In the genomic region with DNA sequence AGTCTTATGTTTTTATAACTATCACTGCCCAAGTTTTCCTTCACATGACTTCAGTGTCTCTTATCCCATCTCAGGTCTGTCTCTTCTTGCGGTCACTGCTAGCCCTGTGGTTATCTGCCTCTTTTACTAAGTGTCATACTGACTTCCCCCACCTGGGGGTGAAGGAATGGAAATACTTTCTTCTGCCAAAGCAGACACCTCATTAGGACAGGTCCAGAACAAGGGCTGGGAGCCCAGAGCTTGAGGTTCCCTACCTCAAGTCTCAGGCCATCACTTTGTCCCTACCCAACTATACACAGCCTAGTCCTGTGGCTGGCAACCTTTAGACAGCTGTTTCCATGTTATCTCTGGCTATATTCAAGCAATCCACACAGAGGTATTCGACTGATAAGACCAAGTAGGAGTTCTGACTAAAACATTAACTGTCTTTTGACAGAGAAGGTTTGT, we compare ENCODE assay signal across 12 mouse cellular contexts.
DNase-seq lines count a peak whose midpoint lies in the region; ATAC-seq and TF ChIP-seq lines count a peak whose summit lies in the region.
"Had no signal": no experiment of that assay in that cellular context is flagged by ENCODE, and none has a peak within 500 bp of the region (broad histone marks: within the 10 kb centered on the region; RNA-seq: fewer than 3 reads in every experiment).

No protein-coding gene starts in this region.

- H3K9me3 ChIP-seq in liver, postnatal 0 days (ENCODE audit: low read length) = no peaks in the 10 kb centered on the region
- H3K9me3 ChIP-seq in kidney, embryonic 15.5 days (replicated peaks) = no peaks in the 10 kb centered on the region
- no peaks in the 10 kb centered on the region for H3K9me3 ChIP-seq in midbrain, embryonic 11.5 days (ENCODE audit: control insufficient read depth, low read length)
- H3K9me3 ChIP-seq: midbrain, embryonic 12.5 days; neural tube, embryonic 12.5 days had no signal

- peaks cover 48% of the 10 kb centered on the region for H3K4me1 ChIP-seq in liver, postnatal 0 days (ENCODE audit: insufficient read depth)
- H3K4me1 ChIP-seq in kidney, embryonic 15.5 days = peaks cover 43% of the 10 kb centered on the region
- peaks cover 13% of the 10 kb centered on the region for H3K4me1 ChIP-seq in midbrain, embryonic 11.5 days (ENCODE audit: control insufficient read depth, insufficient read depth, low read length)

- ATAC-seq in liver, postnatal 0 days = peak; percentile 78
- ATAC-seq in kidney, embryonic 15.5 days (replicated peaks; ENCODE audit: low FRiP score) = no peak
- no peak for ATAC-seq in midbrain, embryonic 11.5 days (ENCODE audit: low FRiP score)

- no peak overlapping the region for H3K9ac ChIP-seq in liver, postnatal 0 days (replicated peaks)
- H3K9ac ChIP-seq in kidney, embryonic 15.5 days = no peak overlapping the region
- no peak overlapping the region for H3K9ac ChIP-seq in midbrain, embryonic 11.5 days (ENCODE audit: low read length)
- H3K9ac ChIP-seq: midbrain, embryonic 12.5 days; neural tube, embryonic 12.5 days had no signal

- no peaks in the 10 kb centered on the region for H3K36me3 ChIP-seq in liver, postnatal 0 days (replicated peaks; ENCODE audit: insufficient read depth, low read length)
- H3K36me3 ChIP-seq in kidney, embryonic 15.5 days = no peaks in the 10 kb centered on the region
- H3K36me3 ChIP-seq in midbrain, embryonic 11.5 days (ENCODE audit: control insufficient read depth, insufficient read depth, low read length) = no peaks in the 10 kb centered on the region
- H3K36me3 ChIP-seq: midbrain, embryonic 12.5 days; neural tube, embryonic 12.5 days had no signal

- peak; percentile 44 to 68 for DNase-seq in spleen, postnatal 4 days (ENCODE audit: low spot score in 2 of 2)
- no peak for DNase-seq in spleen, adult 18-20 months
- DNase-seq in induced T-regulatory cell, adult 2 months (ENCODE audit: low read depth) = peak; percentile 65
- DNase-seq in liver, postnatal 0 days = no peak
- DNase-seq in adrenal gland, adult 2 months = no peak
- DNase-seq in urinary bladder, adult 18-20 months (ENCODE audit: low spot score in 2 of 2) = no peak
- no peak for DNase-seq in midbrain, embryonic 11.5 days (ENCODE audit: low spot score, missing footprints)
- DNase-seq: cerebellum, adult 11 months; kidney, postnatal 4 days had no signal

- peak; percentile 50 for TF ChIP-seq CTCF in liver, postnatal 0 days (IDR thresholded peaks at IDR 0.05; ENCODE audit: low read depth)

- TF ChIP-seq EP300 in liver, postnatal 0 days (IDR thresholded peaks at IDR 0.05; ENCODE audit: low read depth) = peak; percentile 91

- H3K4me3 ChIP-seq in liver, postnatal 0 days (ENCODE audit: low read depth, low read length) = no peak overlapping the region
- no peak overlapping the region for H3K4me3 ChIP-seq in kidney, embryonic 15.5 days (replicated peaks)
- H3K4me3 ChIP-seq in midbrain, embryonic 11.5 days (ENCODE audit: low read depth, low read length) = no peak overlapping the region
- H3K4me3 ChIP-seq: midbrain, embryonic 12.5 days; neural tube, embryonic 12.5 days had no signal

- WGBS in liver, postnatal 0 days (ENCODE audit: insufficient replicate concordance) = 51% methylated on average over 2 of the region's 2 CpGs
- 90% methylated on average over 2 of the region's 2 CpGs for WGBS in kidney, embryonic 15.5 days
- WGBS in midbrain, embryonic 11.5 days = 92% methylated on average over 2 of the region's 2 CpGs

- peak overlapping the region; percentile 59 for H3K27ac ChIP-seq in liver, postnatal 0 days (ENCODE audit: low read depth)
- H3K27ac ChIP-seq in kidney, embryonic 15.5 days = no peak overlapping the region
- H3K27ac ChIP-seq in midbrain, embryonic 11.5 days (ENCODE audit: low read depth, low read length) = no peak overlapping the region
- H3K27ac ChIP-seq: midbrain, embryonic 12.5 days; neural tube, embryonic 12.5 days had no signal

- H3K27me3 ChIP-seq in liver, postnatal 0 days (ENCODE audit: insufficient read depth, low read length) = no peaks in the 10 kb centered on the region
- H3K27me3 ChIP-seq in kidney, embryonic 15.5 days = no peaks in the 10 kb centered on the region
- no peaks in the 10 kb centered on the region for H3K27me3 ChIP-seq in midbrain, embryonic 11.5 days (ENCODE audit: control insufficient read depth, insufficient read depth, low read length)
- H3K27me3 ChIP-seq: midbrain, embryonic 12.5 days; neural tube, embryonic 12.5 days had no signal

- peak overlapping the region; percentile 2; the same call in 1 of the 2 replicates for H3K4me2 ChIP-seq in liver, postnatal 0 days (ENCODE audit: low read depth, low read length)
- H3K4me2 ChIP-seq in kidney, embryonic 15.5 days = no peak overlapping the region
- no peak overlapping the region for H3K4me2 ChIP-seq in midbrain, embryonic 11.5 days
- H3K4me2 ChIP-seq: midbrain, embryonic 12.5 days; neural tube, embryonic 12.5 days had no signal

Comparison
In these comparisons a context has a peak if more than half of its experiments do, and no peak if none do; other contexts are left out.
1. DNase-seq: peak in spleen, postnatal 4 days (2 of 2) and induced T-regulatory cell, adult 2 months (single experiment); none in spleen, adult 18-20 months (0 of 2), liver, postnatal 0 days (single experiment), adrenal gland, adult 2 months (single experiment), urinary bladder, adult 18-20 months (0 of 2) and midbrain, embryonic 11.5 days (single experiment).